Mouse (Mus musculus): ENCODE measurements around the gene 1700125H20Rik.

DNA sequence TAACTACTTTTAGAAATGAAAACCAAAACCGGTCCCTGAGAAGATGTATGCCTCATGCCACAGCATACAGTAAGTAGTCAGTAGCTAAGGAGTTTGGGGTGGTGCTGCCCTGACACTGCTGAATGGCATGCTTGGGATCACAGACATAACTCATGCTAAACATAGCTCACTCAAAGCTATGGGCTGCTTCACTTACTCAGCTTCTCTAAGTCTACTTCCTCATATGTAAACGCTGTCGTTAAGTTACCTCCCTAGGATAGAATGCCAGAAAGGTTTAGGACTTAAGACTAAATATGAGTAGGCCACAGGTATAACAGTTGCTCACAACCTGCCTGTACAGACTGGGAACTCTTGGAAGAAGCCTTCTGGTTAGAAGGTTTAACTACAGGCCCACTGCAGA lies 44.5 kb downstream of the 1700125H20Rik start:
- no peak for TF ChIP-seq CTCF (IDR thresholded peaks at IDR 0.05; ENCODE audit: insufficient read depth, low read length)
- no peak for TF ChIP-seq POLR2A (IDR thresholded peaks at IDR 0.05; ENCODE audit: borderline replicate concordance, extremely low read depth, low read depth, low read length)

Measured in lung, adult 2 months (tissue).